Mouse (Mus musculus) granulocyte monocyte progenitor cell, adult 5-6 weeks (primary cell): ENCODE measurements around the gene E330017A01Rik. TPM values are rescaled to one million over a fixed set of nuclear protein-coding genes. Genes with fewer than 3 reads are reported as not detected.

Experiments
- ATAC-seq: replicated peaks from 2 replicates; pipeline ENCODE4 v1.8.0; 2016; ENCODE audit warnings: mild to moderate bottlenecking, moderate TSS enrichment, inconsistent platforms; ENCODE audit not compliant: poor library complexity, severe bottlenecking
- total RNA-seq, 2 experiments: library from RNA; stranded (forward) in 1 of 2; stranded (reverse) in 1 of 2; fragments of 200-712, 200-1000 nt in 1 of 2; fragments of >200 nt in 1 of 2; fragmentation: Nextera tagmentation in 1 of 2; gene quantifications; 2 replicates each; pipeline ENCODE4 v1.2.3; 2014 to 2017

Gene E330017A01Rik
- total RNA-seq, 2 experiments from 2014 or later = not detected

DNA sequence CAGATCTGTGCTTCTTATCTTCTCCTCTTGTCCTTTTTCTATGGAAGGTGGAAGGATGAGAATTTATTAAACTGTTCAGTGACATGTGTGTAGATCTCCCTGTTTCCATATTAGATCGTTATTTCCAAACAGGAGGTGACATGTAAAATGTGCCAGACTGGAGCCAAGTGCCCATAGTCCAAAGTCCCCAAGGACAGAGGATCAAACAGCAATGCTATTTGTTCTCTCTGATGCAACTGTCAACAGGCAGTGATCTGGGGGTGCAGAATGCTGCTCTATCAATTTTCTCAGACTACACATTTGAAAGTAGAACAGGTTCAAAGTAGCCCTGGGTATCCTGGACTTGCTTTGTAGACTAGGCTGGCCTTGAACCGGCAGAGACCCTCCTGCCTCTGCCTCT is 25.3 kb upstream of the E330017A01Rik start:
- no peak for ATAC-seq

DNA sequence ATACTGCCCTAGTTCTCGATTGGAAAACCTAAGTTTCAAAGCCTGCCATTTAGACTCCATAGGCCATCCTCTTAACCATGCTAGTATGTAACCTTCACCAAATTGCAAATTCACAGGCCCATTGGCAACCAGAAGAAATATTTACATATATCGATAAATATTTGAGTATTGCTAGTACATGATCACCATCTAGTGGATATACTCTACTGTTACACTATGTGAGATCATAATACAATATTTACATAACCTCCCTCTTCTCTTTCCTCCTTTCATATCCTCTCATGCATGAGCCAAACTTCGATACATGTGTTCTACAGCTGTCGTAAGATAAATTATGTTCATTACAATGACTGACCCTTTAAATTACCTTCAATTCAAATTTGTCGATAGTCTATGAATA is 24.5 kb upstream of the E330017A01Rik start:
- ATAC-seq = peak; percentile 78

DNA sequence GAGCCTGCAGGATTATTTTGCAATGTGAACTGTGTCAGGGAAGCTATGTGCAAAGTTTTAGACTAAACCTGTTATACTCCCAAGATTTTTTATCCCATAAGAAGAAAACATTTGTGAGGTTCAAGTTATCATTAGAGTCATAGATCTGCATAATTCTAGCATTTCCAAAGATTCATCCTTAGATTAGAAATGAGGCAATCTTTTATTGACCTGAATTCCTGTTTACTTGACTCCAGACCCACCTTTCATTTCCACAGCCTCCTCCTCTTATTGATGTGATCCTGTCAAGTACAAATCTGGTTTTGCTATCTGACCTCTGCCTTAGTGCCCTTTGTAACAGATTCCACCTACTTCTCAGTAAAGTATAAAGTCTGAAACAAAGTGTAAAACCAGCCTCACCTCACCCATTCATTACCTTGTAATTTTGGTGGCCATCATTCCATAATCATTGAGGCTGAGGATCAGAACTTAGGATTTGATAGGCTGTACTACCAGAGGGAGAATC is 23.8 kb upstream of the E330017A01Rik start:
- ATAC-seq = no peak

DNA sequence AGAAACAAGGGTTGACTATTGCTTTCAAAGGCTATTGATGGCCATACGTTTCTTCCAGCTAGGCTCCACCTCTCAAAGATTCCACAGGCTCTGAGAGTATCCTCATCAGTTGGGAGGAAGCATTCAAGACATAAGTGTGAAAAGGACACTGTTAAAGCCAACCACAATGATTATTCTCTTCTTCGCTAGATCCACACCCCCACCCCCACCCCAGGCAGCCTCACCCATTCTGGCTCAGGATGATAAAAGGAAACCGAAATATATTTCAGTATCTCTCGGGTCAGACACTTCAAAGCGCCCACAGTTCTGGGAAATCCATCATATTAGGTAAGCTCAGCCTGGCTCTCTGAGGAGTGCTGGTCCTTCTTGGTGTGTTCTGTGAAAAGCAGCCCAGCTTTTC is 23.3 kb upstream of the E330017A01Rik start:
- no peak for ATAC-seq

DNA sequence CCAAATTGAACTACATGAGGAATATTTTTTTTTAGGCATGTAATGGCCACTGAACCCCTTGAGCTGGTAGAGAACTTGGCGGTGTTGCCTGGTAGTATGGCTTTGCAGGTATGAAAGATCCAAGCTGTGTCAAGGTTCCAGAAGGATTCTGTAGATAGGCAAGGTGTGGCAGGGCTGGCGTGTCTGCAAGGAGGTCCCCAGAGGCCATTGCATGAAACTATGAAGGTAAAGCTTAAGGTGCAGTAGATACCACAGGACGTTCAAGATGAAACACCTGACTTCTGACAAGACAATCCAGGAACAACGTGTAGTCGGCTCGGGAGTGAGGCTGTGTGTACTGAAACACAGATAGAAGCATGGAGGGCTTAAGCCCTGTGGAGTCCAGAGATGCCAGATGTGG is 20.1 kb upstream of the E330017A01Rik start:
- ATAC-seq = no peak

DNA sequence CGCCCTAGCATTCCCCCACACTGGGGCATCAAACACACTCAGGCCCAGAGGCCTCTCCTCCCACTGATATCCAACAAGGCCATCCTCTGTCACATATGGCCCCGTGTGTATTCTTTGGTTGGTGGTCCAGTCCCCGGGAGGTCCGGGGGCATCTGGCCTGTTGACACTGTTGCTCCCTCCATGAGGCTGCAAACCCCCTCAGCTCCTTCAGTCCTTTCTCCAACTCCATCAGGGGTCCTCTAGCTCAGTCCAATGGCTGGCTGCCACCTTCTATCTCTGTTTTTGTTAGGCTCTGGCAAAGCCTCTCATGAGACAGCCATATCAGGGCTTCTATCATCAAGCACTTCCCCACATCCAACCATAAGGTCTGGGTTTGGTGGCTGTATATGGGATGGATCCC is 18.0 kb upstream of the E330017A01Rik start:
- no peak for ATAC-seq

DNA sequence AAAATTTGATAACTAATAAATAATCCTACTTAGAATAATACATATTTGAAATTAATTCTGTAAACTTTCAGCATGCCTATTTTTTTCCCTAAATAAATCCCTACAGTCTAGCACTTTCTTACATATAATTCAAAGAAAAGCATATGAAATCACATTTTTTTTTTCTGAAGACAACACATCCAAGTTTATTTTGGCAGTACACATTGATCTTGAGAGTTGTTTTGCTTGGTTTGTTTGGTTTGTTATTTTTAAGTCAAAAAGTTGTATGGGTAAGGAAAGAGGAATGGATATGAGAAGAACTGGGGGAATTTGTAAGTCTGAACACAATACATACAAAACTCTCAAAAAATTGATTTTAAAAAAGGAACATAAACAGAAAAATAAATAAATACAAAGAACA is 17.2 kb upstream of the E330017A01Rik start:
- ATAC-seq = no peak

DNA sequence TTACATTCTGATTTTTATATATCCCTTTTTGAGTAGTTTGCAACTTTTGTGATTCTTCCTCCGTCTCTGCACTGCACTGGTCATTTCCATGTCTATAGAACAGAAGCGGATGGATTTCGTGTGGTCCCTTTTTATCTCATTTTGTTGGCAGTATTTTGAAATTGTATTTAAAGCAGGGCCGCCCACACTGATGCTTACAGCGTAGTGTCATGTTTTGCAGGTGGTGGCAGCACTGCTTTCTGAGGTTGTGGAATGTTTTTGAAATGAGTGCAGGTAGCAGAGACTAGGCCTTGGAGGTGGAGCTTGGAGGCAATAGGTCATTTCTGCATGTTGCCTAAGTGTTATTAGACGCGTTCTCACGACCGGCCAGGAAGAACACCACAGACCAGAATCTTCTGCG is 11.4 kb upstream of the E330017A01Rik start:
- no peak for ATAC-seq

DNA sequence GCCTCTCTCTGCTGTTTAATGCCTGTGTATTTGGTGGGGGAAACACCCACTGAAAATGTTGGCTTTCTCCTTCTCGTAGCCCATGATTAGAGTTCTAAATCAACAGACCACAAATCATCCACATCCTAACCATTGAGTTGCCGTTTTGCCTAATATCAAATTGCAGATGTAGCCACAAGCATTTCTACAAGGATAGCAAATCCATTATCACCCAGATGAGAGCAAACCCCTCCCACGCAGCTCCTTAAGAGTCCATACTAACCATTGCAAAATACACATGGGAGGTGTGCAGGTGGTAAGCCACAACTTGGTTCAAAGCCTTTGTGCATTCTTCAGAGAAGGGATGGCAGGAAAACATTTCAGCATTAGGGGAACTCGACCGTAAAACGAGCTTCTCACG is 523 bp downstream of the E330017A01Rik start:
- ATAC-seq = no peak

DNA sequence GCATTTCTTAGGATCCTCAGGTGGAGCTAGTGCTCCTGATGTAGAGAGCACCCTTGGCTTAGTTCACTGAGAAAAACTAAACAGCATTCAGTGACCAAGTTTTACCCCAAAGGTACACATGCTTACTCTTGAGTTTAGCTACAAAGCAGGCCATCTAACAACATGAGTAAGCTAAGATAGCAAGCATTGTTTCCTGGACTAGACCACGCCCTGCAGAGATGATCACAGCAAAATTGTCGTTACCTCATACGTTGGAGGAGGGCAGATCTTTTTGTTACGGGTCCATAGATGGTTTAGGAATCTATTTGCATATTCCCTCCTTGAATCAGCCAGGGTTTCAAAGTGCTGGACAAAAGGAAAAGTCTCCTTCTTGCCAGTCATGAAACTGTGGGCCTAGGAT is 1.1 kb downstream of the E330017A01Rik start:
- no peak for ATAC-seq

DNA sequence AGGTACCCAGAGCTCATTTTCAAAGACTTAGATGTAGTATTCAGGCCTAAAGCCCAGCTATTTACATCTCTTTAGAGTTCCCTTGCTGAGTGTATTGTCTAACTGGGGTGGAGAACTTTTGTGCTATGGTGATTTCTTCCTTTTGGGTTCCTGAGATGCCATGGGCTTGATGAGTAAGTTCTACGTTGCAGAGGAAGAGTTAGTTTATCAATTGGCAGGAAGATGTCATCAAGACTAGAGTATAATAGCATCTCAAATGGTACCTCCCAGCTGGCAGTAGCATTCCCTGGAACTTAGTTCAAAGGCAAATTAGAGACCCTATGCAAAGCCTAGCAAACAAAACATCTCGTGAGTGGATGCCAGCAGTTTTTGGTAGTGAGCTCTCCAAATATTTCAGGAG is 2.7 kb downstream of the E330017A01Rik start:
- no peak for ATAC-seq

DNA sequence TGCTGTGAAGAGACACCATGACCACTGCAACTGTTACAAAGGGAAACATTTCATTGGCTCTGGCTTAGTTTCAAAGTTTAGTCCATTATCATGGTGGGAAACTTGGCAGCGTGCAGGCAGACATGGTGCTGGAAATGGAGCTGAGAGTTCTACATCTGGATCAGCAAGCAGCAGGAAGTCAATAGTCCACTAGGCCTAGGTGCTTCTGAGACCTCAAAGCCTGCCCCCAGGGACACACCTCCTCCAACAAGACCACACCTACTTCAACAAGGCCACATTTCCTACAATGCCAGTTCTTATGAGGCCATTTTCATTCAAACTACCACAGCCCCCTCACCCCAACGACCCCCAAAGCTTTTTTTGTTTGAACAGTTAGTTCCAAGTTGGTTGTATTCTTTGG is 8.8 kb downstream of the E330017A01Rik start:
- no peak for ATAC-seq

DNA sequence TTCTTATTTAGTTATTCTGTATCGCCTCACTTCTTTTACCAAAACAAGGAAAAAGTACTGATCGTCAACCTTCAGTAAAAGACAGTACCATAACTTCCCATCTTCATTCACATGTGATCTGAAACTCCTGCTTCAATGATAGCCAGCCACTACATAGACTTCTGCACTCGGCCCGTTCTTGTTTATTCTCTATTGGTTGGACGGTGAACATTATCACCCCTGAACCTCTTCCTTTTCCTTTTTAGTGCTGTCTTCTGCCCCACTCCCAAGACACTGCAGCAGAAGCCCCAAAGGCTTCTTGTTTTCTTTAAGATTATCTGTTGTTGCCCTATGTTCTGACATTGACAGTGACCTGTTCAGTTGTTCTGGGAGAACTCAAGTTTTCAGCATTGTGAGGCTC is 9.6 kb downstream of the E330017A01Rik start:
- ATAC-seq = no peak

DNA sequence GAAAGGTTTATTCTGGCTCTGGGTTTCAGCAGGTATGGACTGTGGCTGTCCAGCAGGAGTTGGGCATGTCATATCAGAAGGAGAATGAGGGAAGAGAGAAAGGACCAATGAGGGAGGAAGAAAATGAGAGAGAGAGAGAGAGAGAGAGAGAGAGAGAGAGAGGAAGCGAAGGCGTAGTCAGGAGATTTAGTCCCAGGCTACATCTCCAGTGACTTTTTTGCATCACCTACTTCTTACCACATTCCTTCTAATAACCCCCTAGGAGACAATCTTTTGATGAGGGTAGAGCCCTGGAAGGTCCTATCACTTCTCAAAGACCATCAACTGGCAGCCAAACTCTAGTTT is 10.2 kb downstream of the E330017A01Rik start:
- no peak for ATAC-seq

DNA sequence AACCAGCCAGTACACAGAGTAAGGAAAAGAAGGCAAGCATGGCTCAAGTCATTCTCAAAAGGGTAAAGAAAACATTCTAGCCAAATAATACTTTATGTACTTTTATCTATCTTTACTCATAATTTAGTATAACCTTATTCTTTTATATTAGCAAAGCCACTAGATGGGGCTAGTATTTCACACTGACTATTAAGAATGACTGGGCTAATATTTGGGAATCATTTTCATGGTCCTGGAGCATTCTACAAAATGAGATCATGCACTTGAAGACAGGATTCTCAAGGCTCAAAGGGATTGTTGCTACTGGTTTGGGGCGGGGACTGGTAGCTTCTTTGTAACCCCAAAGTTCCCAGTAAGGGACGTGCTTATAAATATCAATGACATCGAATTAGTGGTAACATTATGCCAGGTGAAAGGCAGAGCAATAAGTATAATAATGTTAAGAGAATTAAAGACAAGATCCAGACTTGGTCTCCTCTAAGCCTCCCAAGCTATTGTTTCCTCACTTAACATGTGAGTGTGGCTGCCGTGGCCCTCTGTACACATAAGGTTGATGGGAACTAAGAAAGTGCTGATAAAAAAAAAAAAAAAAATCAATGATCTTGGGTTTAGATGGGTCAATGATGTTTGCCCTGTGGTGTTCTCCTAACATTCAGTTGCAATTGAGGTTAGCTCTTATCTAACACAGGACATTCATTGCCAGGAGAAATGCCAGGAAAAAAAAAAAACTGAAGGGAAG is 10.8 kb downstream of the E330017A01Rik start:
- ATAC-seq = no peak

DNA sequence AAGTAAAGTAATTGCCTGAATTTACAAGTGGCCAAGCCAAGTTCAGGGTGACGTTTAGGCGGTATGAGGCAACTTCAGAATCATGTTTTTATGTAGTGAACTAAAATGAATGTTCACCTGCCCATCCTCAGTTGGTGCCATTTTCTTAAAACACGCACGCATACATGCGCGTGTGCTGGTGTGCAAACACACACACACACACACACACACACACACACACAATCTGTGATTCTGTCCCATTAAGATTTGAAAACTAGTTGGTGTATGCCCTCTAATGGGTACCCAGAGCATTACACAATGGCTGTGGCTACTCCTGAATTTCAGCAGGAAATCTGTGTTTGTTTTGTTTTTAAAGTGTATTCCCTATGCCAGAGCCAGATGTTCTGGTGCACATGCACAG is 14.6 kb downstream of the E330017A01Rik start:
- peak; percentile 75 for ATAC-seq

DNA sequence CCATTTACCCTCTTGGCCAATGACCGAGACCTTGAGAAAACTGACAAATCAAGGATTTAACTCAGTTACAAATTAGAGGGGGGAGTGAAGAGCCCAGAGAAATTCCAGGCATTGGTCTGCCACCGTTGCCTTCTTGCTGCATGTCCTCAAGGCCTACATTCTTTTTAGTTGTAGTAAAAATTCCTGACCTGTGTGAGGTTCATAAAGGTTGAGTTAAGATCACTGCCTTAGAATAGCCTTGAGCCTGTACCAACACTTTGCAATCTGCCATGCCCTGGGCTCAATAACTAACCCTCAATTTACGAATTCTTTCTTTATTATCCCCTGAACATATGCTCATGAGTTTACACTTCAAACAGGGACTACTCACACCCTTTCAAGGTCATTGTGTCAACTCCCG is 15.4 kb downstream of the E330017A01Rik start:
- no peak for ATAC-seq

DNA sequence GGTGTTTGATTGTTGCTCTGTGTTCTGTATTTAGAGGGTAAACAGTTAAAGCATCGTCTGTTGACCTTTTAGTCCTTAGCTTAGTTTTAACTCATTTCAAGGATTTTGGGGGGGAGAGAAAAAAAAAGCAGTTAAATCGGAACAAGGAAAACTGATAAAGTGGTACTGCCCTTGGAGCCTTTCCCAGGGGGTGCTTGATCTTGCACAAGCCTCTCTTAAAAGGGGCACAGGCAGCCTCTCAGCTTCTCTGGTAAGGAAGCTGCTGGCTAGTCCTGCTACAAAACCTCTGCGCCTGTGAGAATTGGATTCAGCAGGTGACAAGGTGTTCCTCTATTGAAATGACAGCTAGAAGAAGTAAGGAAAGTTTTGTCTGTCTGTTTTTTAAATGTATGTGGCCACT is 16.2 kb downstream of the E330017A01Rik start:
- no peak for ATAC-seq

DNA sequence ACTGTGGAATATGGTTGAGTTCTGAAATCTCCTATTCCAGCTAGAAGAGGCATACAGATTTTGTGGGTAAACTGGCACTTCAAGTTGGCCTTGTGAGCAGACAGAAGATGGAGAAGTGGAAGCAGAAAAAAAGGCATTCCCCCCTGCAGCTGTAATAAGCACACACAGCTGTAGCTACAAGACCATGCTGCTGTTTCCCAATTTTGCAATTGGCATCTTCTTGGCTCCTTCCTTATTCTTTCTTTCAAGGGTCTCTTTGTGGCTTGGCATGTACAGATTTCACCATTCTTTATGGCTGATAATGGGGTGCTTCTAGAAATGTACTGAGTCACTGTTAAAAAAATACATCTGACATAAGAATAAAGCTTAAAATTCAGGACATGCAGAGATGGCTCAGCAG is 21.2 kb downstream of the E330017A01Rik start:
- ATAC-seq = peak; percentile 90

DNA sequence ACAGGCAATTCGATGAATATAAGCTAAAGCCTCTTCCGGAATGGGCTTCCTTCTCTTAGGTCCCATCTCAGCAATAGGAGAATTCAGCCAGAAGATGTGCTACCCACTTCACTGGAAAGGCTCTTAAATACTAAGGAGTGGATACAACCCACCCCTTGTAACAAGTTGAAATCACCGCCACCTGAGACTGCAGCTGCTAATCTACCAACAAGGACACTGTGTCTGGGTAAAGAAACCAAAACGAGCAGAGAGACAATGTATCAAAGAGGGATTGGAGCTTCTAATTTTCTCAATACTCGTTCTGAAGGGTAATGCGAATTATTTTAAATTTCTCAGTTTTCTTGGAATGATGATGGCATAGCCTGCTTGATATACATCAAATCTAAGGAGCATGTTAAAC is 21.7 kb downstream of the E330017A01Rik start, which contains the start of gene Gm813:
Gene Gm813 (minus strand): TSS at position 101 of the 400 bp plus-strand sequence.
- ATAC-seq = no peak

DNA sequence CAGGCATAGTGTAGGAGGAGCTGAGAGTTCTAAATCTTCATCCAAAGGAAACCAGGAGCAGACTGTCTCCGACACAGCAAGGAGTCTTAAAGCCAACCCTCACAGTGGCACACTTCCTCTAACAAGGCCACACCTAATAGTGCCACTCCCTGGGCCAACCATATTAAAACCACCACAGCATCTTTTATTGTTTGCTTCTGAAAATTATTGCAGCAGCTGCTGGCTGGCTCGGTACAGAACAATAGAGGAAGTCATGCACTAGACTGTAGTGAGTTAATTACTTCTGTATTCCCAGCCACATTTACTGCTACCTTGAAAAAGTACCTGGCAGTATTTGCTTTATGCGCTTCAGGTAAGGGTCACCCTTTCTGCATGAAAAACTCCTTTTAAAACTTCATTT is 25.6 kb downstream of the E330017A01Rik start:
- ATAC-seq = peak; percentile 34

DNA sequence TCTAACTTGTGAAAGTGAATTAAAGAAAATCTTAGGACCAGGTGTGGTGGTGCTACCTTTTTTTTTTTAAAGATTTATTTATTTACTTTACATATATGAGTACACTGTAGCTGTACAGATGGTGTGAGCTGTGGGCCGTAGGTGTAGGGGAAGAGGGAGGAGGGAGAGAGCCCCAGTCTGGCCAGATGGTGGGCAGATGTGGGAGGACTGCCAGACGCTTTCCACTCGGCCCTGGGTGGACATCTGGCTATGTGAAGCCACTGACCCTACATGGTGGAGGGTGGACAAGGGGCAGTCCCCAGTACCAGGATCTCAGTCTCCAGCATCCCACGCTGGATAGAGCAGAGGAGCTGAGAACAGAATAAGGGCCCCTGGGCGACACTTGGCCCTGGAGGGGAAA is 31.4 kb downstream of the E330017A01Rik start:
- ATAC-seq = no peak

DNA sequence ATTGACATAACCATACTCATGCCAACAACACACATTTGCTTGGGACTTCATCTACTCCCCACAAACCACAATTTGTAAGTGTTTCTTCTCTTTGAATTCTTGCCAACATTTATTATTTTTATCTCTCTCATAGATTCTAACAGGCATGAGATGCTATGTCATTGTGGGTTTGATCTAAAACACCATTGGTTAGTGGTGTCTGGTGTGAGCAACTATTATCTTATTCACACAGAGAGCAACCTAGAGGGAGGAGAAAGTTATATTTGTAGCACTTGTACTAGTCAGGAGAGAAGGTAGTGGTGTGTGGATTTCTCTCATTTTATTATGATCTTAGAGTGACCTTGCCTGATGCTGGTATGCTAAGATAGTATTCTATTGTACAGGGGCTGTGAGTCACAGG is 33.9 kb downstream of the E330017A01Rik start:
- ATAC-seq = no peak
